Mouse (Mus musculus): ENCODE results near the gene Cst6.

- TF ChIP-seq TAL1 (IDR thresholded peaks at IDR 0.05; ENCODE audit: low read length) = no peak
- no peak for TF ChIP-seq GATA1 (IDR thresholded peaks at IDR 0.05; ENCODE audit: low read length)
Observed at GRCm38 (mm10) chr19:5296630-5297029, 52.7 kb downstream of the Cst6 start.

Measured in erythroblast, embryonic 14.5 days (primary cell).